Mouse (Mus musculus): ENCODE measurements around the gene Spsb2. TPM values are rescaled to one million over a fixed set of nuclear protein-coding genes. Genes with fewer than 3 reads are reported as not detected.

The Spsb2 gene
- polyA plus RNA-seq, 1 experiment from 2014 or later: 6.3 TPM

GRCm38 (mm10) chr6:124850535-124850934 lies 42.1 kb downstream of the Spsb2 start:
- no peak overlapping the region for H3K4me3 ChIP-seq (ENCODE audit: low read depth, low read length)
- DNase-seq (ENCODE audit: low spot score) (no peak), ATAC-seq (ENCODE audit: insufficient read depth, low FRiP score, low TSS enrichment) (no peak)
- H3K27ac ChIP-seq (ENCODE audit: low read depth, low read length): no peak overlapping the region
- H3K36me3 ChIP-seq (ENCODE audit: control insufficient read depth, insufficient read depth, low read length): no peaks in the 10 kb centered on the region; the same call in 1 of the 2 replicates
- no peaks in the 10 kb centered on the region for H3K9me3 ChIP-seq (ENCODE audit: control insufficient read depth, low read length)
- H3K9ac ChIP-seq (ENCODE audit: low read length): no peak overlapping the region
- H3K4me2 ChIP-seq (ENCODE audit: low read depth): no peak overlapping the region
- H3K27me3 ChIP-seq (ENCODE audit: control insufficient read depth, insufficient read depth, low read length): no peaks in the 10 kb centered on the region
- 0 out of 2 replicates have a peak, but pooled peaks cover 3% of the 10 kb centered on the region for H3K4me1 ChIP-seq (ENCODE audit: control insufficient read depth, insufficient read depth, low read length)
- 56% methylated on average over 8 of the region's 8 CpGs for WGBS

DNA sequence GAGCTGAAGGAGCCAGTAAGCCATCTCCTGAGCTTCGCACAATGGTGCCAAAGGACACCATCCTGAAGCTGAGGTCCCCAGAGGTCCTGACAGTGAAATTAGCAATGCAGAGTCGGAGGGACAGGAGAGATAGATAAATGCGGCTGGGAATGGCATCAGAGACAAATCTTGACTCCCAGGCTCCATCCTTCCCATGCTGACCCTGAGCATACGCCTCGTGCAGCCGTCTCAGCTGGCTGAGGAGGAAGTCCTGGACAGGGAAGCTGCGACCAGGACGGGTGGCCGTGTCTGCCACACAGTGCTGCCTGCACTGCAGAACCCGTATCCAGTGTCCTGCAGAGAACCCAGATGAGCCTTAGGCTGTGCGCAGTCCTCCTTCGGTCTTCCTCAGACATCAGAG lies 46.2 kb downstream of the Spsb2 start:
- H3K9ac ChIP-seq (ENCODE audit: low read length): no peak overlapping the region
- no peaks in the 10 kb centered on the region for H3K9me3 ChIP-seq (ENCODE audit: control insufficient read depth, low read length)
- H3K4me1 ChIP-seq (ENCODE audit: control insufficient read depth, insufficient read depth, low read length): peaks cover 9% of the 10 kb centered on the region
- H3K4me3 ChIP-seq (ENCODE audit: low read depth, low read length): no peak overlapping the region
- H3K27ac ChIP-seq (ENCODE audit: low read depth, low read length): no peak overlapping the region
- DNase-seq (ENCODE audit: low spot score) (no peak), ATAC-seq (ENCODE audit: insufficient read depth, low FRiP score, low TSS enrichment) (no peak)
- no peaks in the 10 kb centered on the region; the same call in 1 of the 2 replicates for H3K36me3 ChIP-seq (ENCODE audit: control insufficient read depth, insufficient read depth, low read length)
- no peak overlapping the region for H3K4me2 ChIP-seq (ENCODE audit: low read depth)
- H3K27me3 ChIP-seq (ENCODE audit: control insufficient read depth, insufficient read depth, low read length): no peaks in the 10 kb centered on the region
- WGBS: 77% methylated on average over 12 of the region's 12 CpGs

GRCm38 (mm10) chr6:124856321-124856720 lies 47.9 kb downstream of the Spsb2 start:
- H3K27ac ChIP-seq (ENCODE audit: low read depth, low read length): peak overlapping the region; percentile 95; the same call in 1 of the 2 replicates
- peak overlapping the region; percentile 35; the same call in 1 of the 2 replicates for H3K9ac ChIP-seq (ENCODE audit: low read length)
- H3K4me2 ChIP-seq (ENCODE audit: low read depth): peak overlapping the region; percentile 75
- no peaks in the 10 kb centered on the region for H3K27me3 ChIP-seq (ENCODE audit: control insufficient read depth, insufficient read depth, low read length)
- peak overlapping the region; percentile 78 for H3K4me3 ChIP-seq (ENCODE audit: low read depth, low read length)
- H3K9me3 ChIP-seq (ENCODE audit: control insufficient read depth, low read length): no peaks in the 10 kb centered on the region
- ATAC-seq (ENCODE audit: insufficient read depth, low FRiP score, low TSS enrichment) (0 out of 2 replicates have a peak, but pooled peaks have one; percentile 28), DNase-seq (ENCODE audit: low spot score) (peak; percentile 68)
- H3K4me1 ChIP-seq (ENCODE audit: control insufficient read depth, insufficient read depth, low read length): peaks cover 10% of the 10 kb centered on the region
- H3K36me3 ChIP-seq (ENCODE audit: control insufficient read depth, insufficient read depth, low read length): no peaks in the 10 kb centered on the region; the same call in 1 of the 2 replicates
- 8% methylated on average over 14 of the region's 14 CpGs for WGBS

DNA sequence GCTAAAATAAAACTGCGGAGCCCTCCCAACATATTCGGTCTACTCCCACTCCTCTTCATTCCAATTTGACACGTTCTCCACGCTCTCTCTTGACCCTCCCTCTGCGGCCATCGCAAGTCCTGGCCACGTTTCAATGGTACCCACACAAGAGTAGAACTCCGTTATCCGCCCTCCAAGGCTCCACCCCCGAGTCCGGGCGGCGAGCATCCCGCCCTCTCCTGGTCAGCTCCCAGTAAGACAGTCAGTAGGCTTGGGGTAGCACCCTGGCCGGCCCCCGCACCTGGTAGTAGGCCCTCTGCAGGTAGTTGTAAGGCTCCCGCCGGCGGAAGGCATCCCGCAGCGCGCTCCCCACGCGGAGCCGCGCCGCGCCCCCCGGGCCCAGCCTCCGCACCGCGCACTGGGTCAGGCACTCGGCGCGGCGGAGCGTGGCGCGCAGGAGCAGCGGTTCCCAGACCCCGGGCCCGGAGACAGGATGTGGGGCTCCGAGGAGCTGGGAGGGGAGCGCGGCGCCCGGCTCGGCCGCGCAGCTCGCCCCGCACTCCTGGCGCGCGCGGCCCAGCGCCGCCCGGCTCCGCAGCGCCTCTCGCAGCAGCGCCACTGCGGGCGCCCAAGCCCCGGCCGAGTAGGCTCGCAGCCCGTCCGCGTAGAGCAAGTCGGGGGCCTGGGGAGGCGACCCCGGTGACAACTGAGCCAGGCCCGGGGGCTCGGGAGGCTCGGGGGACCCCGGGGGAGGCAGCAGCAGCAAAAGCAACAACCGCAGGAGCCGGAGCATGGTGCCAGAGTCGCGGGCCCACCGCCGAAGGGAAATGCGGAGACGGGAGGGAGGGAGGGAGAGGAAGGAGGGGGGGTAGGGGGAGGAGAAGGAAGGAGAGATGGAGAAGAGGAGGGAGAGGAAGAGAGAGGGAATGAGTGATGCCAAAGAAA lies 48.7 kb downstream of the Spsb2 start, which contains the start of gene P3h3:
P3h3 (minus strand) TSS at position 837 of the 924 bp plus-strand sequence.
- Histone ChIP-seq H3K27me3 (ENCODE audit: control insufficient read depth, insufficient read depth, low read length) (no peaks in the 10 kb centered on the region), H3K4me3 (ENCODE audit: low read depth, low read length) (peak within 1 kb of the TSS; percentile 78), H3K9ac (ENCODE audit: low read length) (peak within 1 kb of the TSS; percentile 96), H3K4me2 (ENCODE audit: low read depth) (peak within 1 kb of the TSS; percentile 75), H3K9me3 (ENCODE audit: control insufficient read depth, low read length) (no peaks in the 10 kb centered on the region), H3K27ac (ENCODE audit: low read depth, low read length) (peak within 1 kb of the TSS; percentile 95), H3K4me1 (ENCODE audit: control insufficient read depth, insufficient read depth, low read length) (peaks cover 16% of the 10 kb centered on the region), H3K36me3 (ENCODE audit: control insufficient read depth, insufficient read depth, low read length) (no peaks in the 10 kb centered on the region; the same call in 1 of the 2 replicates)
- under 1% methylated on average over 58 of the region's 86 CpGs for WGBS
- DNase-seq (ENCODE audit: low spot score) (peak; percentile 88), ATAC-seq (ENCODE audit: insufficient read depth, low FRiP score, low TSS enrichment) (peak; percentile 87)

DNA sequence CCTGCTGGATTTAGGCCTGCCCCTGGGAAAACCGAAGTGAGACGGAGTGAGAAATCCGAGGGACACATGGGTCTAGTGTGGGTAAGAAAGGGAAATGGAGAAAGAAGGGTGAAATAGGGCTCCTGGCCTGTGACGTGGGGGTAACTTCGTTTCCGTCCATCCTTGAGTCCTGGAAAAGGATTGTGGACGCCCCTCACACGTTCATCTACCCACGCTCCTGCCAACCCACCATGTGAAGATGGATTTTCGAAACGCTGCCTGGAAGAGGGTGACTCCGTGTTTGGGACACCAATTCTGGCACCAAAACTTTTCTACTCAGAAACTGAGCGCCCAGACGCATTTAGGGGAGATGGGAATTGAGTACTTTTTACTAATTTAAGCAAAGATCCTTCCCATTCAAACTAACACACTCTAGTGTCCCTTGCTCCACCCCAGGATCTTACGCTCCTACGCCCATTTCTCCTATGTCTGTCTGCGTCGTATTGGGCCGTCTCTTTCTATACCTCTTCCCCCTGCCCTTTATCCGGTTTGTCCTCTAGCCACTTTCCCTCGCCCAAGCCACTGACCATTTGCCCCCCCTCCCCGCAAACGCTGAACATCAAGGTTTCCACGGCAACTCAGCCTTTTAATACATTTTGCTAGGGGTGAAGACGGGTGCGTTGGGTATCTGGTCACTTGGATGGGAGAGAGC lies 49.5 kb downstream of the Spsb2 start:
- peak overlapping the region; percentile 78 for H3K4me3 ChIP-seq (ENCODE audit: low read depth, low read length)
- no peaks in the 10 kb centered on the region; the same call in 1 of the 2 replicates for H3K36me3 ChIP-seq (ENCODE audit: control insufficient read depth, insufficient read depth, low read length)
- ATAC-seq (ENCODE audit: insufficient read depth, low FRiP score, low TSS enrichment) (no peak), DNase-seq (ENCODE audit: low spot score) (no peak)
- no peaks in the 10 kb centered on the region for H3K27me3 ChIP-seq (ENCODE audit: control insufficient read depth, insufficient read depth, low read length)
- H3K9me3 ChIP-seq (ENCODE audit: control insufficient read depth, low read length): no peaks in the 10 kb centered on the region
- peak overlapping the region; percentile 96 for H3K9ac ChIP-seq (ENCODE audit: low read length)
- WGBS: 23% methylated on average over 26 of the region's 26 CpGs
- H3K4me2 ChIP-seq (ENCODE audit: low read depth): peak overlapping the region; percentile 75
- H3K27ac ChIP-seq (ENCODE audit: low read depth, low read length): peak overlapping the region; percentile 95; the same call in 1 of the 2 replicates
- peaks cover 21% of the 10 kb centered on the region for H3K4me1 ChIP-seq (ENCODE audit: control insufficient read depth, insufficient read depth, low read length)

- 71% methylated on average over 28 of the region's 28 CpGs for WGBS
- Histone ChIP-seq H3K9me3 (ENCODE audit: control insufficient read depth, low read length) (no peaks in the 10 kb centered on the region), H3K4me3 (ENCODE audit: low read depth, low read length) (no peak overlapping the region), H3K9ac (ENCODE audit: low read length) (no peak overlapping the region), H3K27ac (ENCODE audit: low read depth, low read length) (no peak overlapping the region), H3K4me1 (ENCODE audit: control insufficient read depth, insufficient read depth, low read length) (peaks cover 25% of the 10 kb centered on the region), H3K4me2 (ENCODE audit: low read depth) (no peak overlapping the region; the same call in 1 of the 2 replicates), H3K36me3 (ENCODE audit: control insufficient read depth, insufficient read depth, low read length) (no peaks in the 10 kb centered on the region; the same call in 1 of the 2 replicates), H3K27me3 (ENCODE audit: control insufficient read depth, insufficient read depth, low read length) (no peaks in the 10 kb centered on the region)
- no peak for DNase-seq (ENCODE audit: low spot score)
- ATAC-seq (ENCODE audit: insufficient read depth, low FRiP score, low TSS enrichment): no peak
Observed at GRCm38 (mm10) chr6:124858561-124859318, 50.3 kb downstream of the Spsb2 start.

- H3K36me3 ChIP-seq (ENCODE audit: control insufficient read depth, insufficient read depth, low read length): no peaks in the 10 kb centered on the region
- ATAC-seq (ENCODE audit: insufficient read depth, low FRiP score, low TSS enrichment): peak; percentile 4; the same call in 1 of the 2 replicates
- H3K27me3 ChIP-seq (ENCODE audit: control insufficient read depth, insufficient read depth, low read length): no peaks in the 10 kb centered on the region
- peaks cover 25% of the 10 kb centered on the region for H3K4me1 ChIP-seq (ENCODE audit: control insufficient read depth, insufficient read depth, low read length)
- no peak overlapping the region for H3K4me2 ChIP-seq (ENCODE audit: low read depth)
- no peaks in the 10 kb centered on the region for H3K9me3 ChIP-seq (ENCODE audit: control insufficient read depth, low read length)
- H3K9ac ChIP-seq (ENCODE audit: low read length): peak overlapping the region; percentile 32
- no peak overlapping the region for H3K4me3 ChIP-seq (ENCODE audit: low read depth, low read length)
- peak; percentile 88 for DNase-seq (ENCODE audit: low spot score)
- H3K27ac ChIP-seq (ENCODE audit: low read depth, low read length): 0 out of 2 replicates have a peak overlapping the region, but pooled peaks have one; percentile 20
- 8% methylated on average over 12 of the region's 12 CpGs for WGBS
Observed at GRCm38 (mm10) chr6:124859725-124860124, 51.3 kb downstream of the Spsb2 start.
